Mouse (Mus musculus): Measurements from ENCODE around the gene Bcan. TPM values are rescaled to one million over a fixed set of nuclear protein-coding genes. Genes with fewer than 3 reads are reported as not detected.
A peak's percentile ranks its signal among the peaks of the same experiment; 100 is the strongest.

Gene Bcan
- 0.23 and 0.54 TPM in 2 replicates for polyA plus RNA-seq (2012; rRNA removed)

DNA sequence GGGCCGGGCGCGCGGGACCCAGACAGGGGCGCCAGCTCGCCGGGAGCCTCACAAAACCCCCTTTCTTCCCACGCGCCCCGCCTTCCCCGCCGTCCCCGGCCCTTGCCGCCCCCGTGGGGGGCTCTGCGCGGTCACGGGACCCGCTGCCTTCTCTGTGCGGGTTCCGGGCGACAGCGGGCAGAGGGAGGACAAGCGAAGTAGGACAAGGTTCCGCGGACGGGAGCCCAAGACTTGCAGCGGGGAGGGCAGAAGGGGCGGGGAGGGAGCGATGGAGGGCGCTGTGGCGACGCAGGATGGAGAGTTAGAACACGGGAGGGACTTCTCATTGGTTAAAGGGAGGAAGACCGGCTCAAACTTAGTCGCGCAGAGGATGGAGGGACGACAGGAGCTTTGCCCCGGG, at the start of gene Bcan:
Gene Bcan (minus strand): TSS at position 50 of the 400 bp plus-strand sequence.
- Histone ChIP-seq H3K27me3 (ENCODE audit: control insufficient read depth, insufficient read depth, low read length) (peaks cover 37% of the 10 kb centered on the region), H3K36me3 (ENCODE audit: control insufficient read depth, insufficient read depth, low read length) (no peaks in the 10 kb centered on the region), H3K4me3 (ENCODE audit: control insufficient read depth, insufficient read depth, low read length) (no peak within 1 kb of the TSS), H3K4me1 (replicated peaks; ENCODE audit: control insufficient read depth, insufficient read depth, low read length) (0 out of 2 replicates have a peak, but pooled peaks cover 4% of the 10 kb centered on the region), H3K27ac (ENCODE audit: control insufficient read depth, insufficient read depth, low read length) (no peak within 1 kb of the TSS)
- TF ChIP-seq CTCF (IDR thresholded peaks at IDR 0.05; ENCODE audit: borderline replicate concordance, control insufficient read depth, extremely low read depth, insufficient read depth, low read length, poor library complexity) (no peak), POLR2A (IDR thresholded peaks at IDR 0.05; ENCODE audit: control insufficient read depth, extremely low read depth, insufficient read depth, low read length, poor library complexity) (no peak)
- no peak for DNase-seq
- 3% methylated on average over 39 of the region's 39 CpGs for WGBS

DNA sequence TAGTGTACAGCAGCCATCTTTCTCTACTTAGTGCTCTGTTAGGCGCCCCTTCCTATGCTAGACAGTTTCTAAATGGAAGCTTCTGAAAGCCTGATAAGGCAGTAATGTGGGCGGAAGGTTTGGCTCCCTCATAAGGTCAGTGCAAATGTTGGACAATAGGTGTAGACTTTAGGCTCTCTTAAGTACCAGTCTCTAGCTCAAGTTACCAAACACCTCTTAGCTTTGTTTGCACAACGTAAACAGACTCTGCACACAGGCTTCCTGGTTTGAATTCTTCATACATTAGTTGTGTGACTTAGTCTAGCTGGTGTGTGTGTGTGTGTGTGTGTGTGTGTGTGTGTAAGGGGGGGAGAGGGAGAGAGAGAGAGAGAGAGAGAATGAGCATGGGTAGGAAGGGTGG, 49.5 kb upstream of the Bcan start:
- DNase-seq, result no peak
- H3K4me3 ChIP-seq (ENCODE audit: control insufficient read depth, insufficient read depth, low read length), result no peak overlapping the region
- no peaks in the 10 kb centered on the region; the same call in 1 of the 2 replicates for H3K36me3 ChIP-seq (ENCODE audit: control insufficient read depth, insufficient read depth, low read length)
- WGBS, result 94% methylated on average over 3 of the region's 3 CpGs
- H3K27me3 ChIP-seq (ENCODE audit: control insufficient read depth, insufficient read depth, low read length), result no peaks in the 10 kb centered on the region
- H3K27ac ChIP-seq (ENCODE audit: control insufficient read depth, insufficient read depth, low read length), result no peak overlapping the region
- TF ChIP-seq CTCF (IDR thresholded peaks at IDR 0.05; ENCODE audit: borderline replicate concordance, control insufficient read depth, extremely low read depth, insufficient read depth, low read length, poor library complexity) (no peak), POLR2A (IDR thresholded peaks at IDR 0.05; ENCODE audit: control insufficient read depth, extremely low read depth, insufficient read depth, low read length, poor library complexity) (no peak)
- no peaks in the 10 kb centered on the region for H3K4me1 ChIP-seq (replicated peaks; ENCODE audit: control insufficient read depth, insufficient read depth, low read length)

DNA sequence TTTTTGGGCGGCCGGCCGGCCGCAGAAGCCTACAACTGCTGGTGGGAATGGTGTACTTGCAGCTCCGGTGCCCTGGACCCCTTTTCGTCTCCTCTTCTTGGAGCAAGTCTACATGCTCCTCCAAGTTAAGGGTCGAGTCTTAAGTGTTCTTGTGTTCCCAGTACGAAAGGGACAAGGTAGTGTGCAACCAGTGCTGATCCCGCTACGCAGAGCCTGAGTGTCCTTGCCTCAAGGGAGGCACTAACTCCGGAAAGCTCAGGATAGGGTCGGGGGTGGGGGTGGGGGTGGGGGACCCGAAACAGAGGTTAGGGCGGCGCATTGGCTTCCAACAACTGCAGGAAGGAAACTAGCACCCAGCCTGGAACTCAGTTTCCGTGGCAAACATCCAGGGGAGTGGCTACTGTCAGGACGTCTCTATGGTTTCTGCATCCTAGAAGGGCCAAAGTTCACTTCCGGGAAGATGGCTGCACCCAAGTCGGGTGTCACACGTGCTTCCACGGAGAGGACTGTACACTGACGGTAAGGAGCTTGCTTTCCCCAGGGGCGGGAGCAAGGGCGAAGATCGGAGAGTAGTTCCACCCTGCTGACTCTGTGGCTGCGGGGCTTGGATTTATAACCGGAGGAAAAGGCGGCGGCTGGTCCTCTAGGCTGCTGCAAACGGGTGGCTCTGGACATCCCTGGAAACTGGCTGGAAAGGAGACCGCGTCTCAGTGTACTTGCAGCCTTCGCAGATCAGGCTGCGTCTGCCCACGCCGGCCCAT, 42.8 kb upstream of the Bcan start, which contains the start of gene Gpatch4:
Gene Gpatch4 (plus strand): TSS at position 448 of the 761 bp plus-strand sequence.
- H3K36me3 ChIP-seq (ENCODE audit: control insufficient read depth, insufficient read depth, low read length), result no peaks in the 10 kb centered on the region
- 12% methylated on average over 36 of the region's 36 CpGs for WGBS
- DNase-seq, result peak; percentile 86
- peak within 1 kb of the TSS; percentile 99 for H3K4me3 ChIP-seq (ENCODE audit: control insufficient read depth, insufficient read depth, low read length)
- 0 out of 2 replicates have a peak, but pooled peaks have one; percentile 37 for TF ChIP-seq CTCF (IDR thresholded peaks at IDR 0.05; ENCODE audit: borderline replicate concordance, control insufficient read depth, extremely low read depth, insufficient read depth, low read length, poor library complexity)
- TF ChIP-seq POLR2A (IDR thresholded peaks at IDR 0.05; ENCODE audit: control insufficient read depth, extremely low read depth, insufficient read depth, low read length, poor library complexity), result no peak
- peaks cover 5% of the 10 kb centered on the region for H3K4me1 ChIP-seq (replicated peaks; ENCODE audit: control insufficient read depth, insufficient read depth, low read length)
- H3K27me3 ChIP-seq (ENCODE audit: control insufficient read depth, insufficient read depth, low read length), result peaks cover 3% of the 10 kb centered on the region; the same call in 1 of the 2 replicates
- H3K27ac ChIP-seq (ENCODE audit: control insufficient read depth, insufficient read depth, low read length), result peak within 1 kb of the TSS; percentile 13; the same call in 1 of the 2 replicates

DNA sequence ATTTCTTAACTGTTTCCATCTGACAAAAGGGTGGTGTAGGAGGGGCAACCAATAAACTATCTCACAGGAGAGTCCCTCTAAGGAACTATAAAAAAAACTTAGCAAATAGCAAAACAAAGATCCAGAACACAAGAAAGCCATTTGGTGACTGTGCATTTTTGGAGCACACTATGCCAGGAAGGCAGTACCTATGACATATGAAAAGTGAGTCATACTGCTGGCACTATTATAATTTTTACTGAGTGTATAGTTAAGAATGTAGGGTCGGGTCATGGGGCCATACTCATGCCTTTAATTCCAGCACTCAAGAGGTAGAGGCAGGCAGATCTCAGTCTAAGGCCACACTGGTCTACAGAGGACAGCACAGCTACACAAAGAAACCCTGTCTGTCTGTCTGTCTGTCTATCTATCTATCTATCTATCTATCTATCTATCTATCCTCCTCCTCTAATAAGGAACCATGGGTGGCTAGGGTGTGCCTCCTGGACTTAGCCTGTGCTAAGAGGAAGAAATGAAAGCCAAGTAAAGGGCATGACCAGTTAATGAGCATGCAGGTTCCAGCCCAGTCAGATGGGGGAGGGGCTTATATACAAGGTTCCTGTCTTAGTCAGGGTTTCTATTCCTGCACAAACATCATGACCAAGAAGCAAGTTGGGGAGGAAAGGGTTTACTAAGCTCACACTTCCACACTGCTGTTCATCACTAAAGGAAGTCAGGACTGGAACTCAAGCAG, 35.7 kb upstream of the Bcan start:
- no peak for DNase-seq
- TF ChIP-seq CTCF (IDR thresholded peaks at IDR 0.05; ENCODE audit: borderline replicate concordance, control insufficient read depth, extremely low read depth, insufficient read depth, low read length, poor library complexity) (no peak), POLR2A (IDR thresholded peaks at IDR 0.05; ENCODE audit: control insufficient read depth, extremely low read depth, insufficient read depth, low read length, poor library complexity) (no peak)
- 79% methylated on average over 1 of the region's 1 CpGs for WGBS
- no peaks in the 10 kb centered on the region for H3K36me3 ChIP-seq (ENCODE audit: control insufficient read depth, insufficient read depth, low read length)
- no peak overlapping the region for H3K4me3 ChIP-seq (ENCODE audit: control insufficient read depth, insufficient read depth, low read length)
- peaks cover 3% of the 10 kb centered on the region; the same call in 1 of the 2 replicates for H3K27me3 ChIP-seq (ENCODE audit: control insufficient read depth, insufficient read depth, low read length)
- no peak overlapping the region for H3K27ac ChIP-seq (ENCODE audit: control insufficient read depth, insufficient read depth, low read length)
- no peaks in the 10 kb centered on the region for H3K4me1 ChIP-seq (replicated peaks; ENCODE audit: control insufficient read depth, insufficient read depth, low read length)

DNA sequence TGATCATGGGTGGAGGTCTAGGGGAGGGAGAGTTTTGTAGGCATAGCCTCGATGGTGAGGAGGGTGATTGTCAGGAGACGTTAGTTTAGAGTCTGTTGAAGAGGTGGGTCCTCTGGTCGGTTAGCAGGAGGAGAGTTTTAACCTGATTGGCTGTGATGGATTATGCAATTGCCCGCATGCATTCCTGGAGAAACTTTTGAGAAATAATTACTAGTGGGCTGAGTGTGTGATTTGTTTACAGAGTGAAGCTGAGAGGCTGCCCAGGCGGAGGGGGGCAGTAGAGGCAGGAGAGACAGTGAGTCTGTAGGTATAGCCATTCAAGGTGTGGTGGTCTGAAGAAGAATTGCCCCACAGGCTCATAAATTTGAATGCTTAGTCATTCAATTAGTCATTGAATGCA, 33.5 kb upstream of the Bcan start:
- Histone ChIP-seq H3K27me3 (ENCODE audit: control insufficient read depth, insufficient read depth, low read length) (no peaks in the 10 kb centered on the region; the same call in 1 of the 2 replicates), H3K4me3 (ENCODE audit: control insufficient read depth, insufficient read depth, low read length) (no peak overlapping the region), H3K4me1 (replicated peaks; ENCODE audit: control insufficient read depth, insufficient read depth, low read length) (no peaks in the 10 kb centered on the region), H3K36me3 (ENCODE audit: control insufficient read depth, insufficient read depth, low read length) (no peaks in the 10 kb centered on the region), H3K27ac (ENCODE audit: control insufficient read depth, insufficient read depth, low read length) (no peak overlapping the region)
- no peak for TF ChIP-seq POLR2A (IDR thresholded peaks at IDR 0.05; ENCODE audit: control insufficient read depth, extremely low read depth, insufficient read depth, low read length, poor library complexity)
- no peak for TF ChIP-seq CTCF (IDR thresholded peaks at IDR 0.05; ENCODE audit: borderline replicate concordance, control insufficient read depth, extremely low read depth, insufficient read depth, low read length, poor library complexity)
- 89% methylated on average over 5 of the region's 5 CpGs for WGBS
- DNase-seq, result no peak

DNA sequence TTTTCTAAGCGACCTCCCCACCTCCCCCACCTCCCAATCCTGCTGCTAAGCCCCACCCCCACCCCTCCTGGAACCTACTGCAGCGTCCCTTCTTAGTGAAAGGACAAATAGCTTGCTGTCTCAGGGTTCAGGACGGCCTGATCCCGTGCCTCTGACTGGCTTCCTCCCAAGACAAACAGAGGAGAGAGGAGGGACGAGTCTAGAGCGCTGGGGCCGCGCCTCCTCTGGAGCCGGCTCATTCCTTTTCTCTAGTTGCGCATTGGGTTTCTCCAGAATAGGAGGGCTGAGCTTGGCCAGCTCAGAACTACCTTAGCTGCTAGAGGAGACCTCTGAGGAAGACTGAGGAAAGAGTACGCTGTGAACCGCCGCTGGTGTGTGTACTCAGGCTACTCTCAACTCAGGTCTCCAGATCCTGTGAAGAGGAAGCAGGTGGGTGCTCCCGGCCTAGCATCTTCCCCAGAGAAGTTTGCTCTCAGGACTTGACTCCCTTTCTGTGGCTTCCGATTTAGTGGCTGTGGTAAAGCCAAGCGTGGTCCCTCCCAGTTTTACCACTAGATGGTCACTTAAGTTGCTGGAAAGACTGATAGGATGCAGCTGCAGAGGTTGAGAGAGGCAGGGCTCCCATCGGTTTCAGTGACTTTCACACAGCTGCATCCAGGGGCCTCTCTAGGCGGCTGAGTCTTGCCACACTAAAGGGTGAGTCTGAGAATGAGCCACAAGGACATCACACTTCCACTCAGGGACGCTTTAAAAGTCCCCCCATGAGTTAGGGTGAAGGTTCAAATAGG, 30.8 kb upstream of the Bcan start:
- no peak for DNase-seq
- Histone ChIP-seq H3K4me3 (ENCODE audit: control insufficient read depth, insufficient read depth, low read length) (no peak overlapping the region), H3K4me1 (replicated peaks; ENCODE audit: control insufficient read depth, insufficient read depth, low read length) (no peaks in the 10 kb centered on the region), H3K27me3 (ENCODE audit: control insufficient read depth, insufficient read depth, low read length) (no peaks in the 10 kb centered on the region; the same call in 1 of the 2 replicates), H3K27ac (ENCODE audit: control insufficient read depth, insufficient read depth, low read length) (no peak overlapping the region), H3K36me3 (ENCODE audit: control insufficient read depth, insufficient read depth, low read length) (no peaks in the 10 kb centered on the region)
- TF ChIP-seq POLR2A (IDR thresholded peaks at IDR 0.05; ENCODE audit: control insufficient read depth, extremely low read depth, insufficient read depth, low read length, poor library complexity) (no peak), CTCF (IDR thresholded peaks at IDR 0.05; ENCODE audit: borderline replicate concordance, control insufficient read depth, extremely low read depth, insufficient read depth, low read length, poor library complexity) (no peak)
- 20% methylated on average over 19 of the region's 19 CpGs for WGBS

Data from thymus, adult 2 months (tissue).